Mouse (Mus musculus): ENCODE results near the gene Gm3187. TPM values are rescaled to one million over a fixed set of nuclear protein-coding genes. Genes with fewer than 3 reads are reported as not detected.

Gene Gm3187
- not detected for polyA plus RNA-seq (2014; fragmentation: Illumina TruSeq; extraction: RNeasy Lipid Tissue Mini Kit (QIAGEN cat#74804); ENCODE audit: low read depth, low replicate concordance)

GRCm38 (mm10) chr14:5483907-5484306 lies at the start of gene Gm3187:
TSS of gene Gm3187 (plus strand) at chr14:5484207.

GRCm38 (mm10) chr14:5455367-5455766 lies 28.6 kb upstream of the Gm3187 start, which contains the start of gene Gm3194:
TSS of gene Gm3194 (minus strand) at chr14:5455467.

GRCm38 (mm10) chr14:5477730-5478129 lies 6.3 kb upstream of the Gm3187 start, which contains the start of gene Gm8246:
TSS of gene Gm8246 (minus strand) at chr14:5477830.

GRCm38 (mm10) chr14:5501374-5501773 lies 17.4 kb downstream of the Gm3187 start, which contains the start of gene Gm3488:
TSS of gene Gm3488 (plus strand) at chr14:5501674.

DNA sequence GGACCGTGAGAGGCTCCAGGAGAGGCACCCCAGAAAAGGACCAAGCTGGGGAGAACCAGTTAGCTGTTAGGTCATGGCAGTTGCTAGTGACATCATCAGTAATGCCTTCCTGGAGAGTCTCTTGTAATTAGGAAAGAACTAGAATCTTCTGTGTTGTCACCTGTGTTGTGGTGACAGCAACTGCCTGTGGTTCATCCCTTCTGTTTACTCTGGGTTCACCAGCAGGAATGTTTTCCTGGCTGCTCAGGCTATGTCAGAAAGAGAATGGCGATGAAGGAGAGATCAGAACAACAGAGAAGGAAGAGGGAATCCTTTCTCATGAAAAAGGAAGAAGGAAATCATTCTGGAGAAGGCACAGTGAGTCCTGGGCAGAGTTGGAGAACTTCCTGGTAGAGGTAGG lies 54.2 kb downstream of the Gm3187 start, which contains the start of gene Gm3532:
Gene Gm3532 (plus strand): TSS at position 301 of the 400 bp plus-strand sequence.

Other genes starting within 250 kb of the Gm3187 start
- gene Gm3526, start 223.6 kb upstream of the Gm3187 start, polyA plus RNA-seq (2014; fragmentation: Illumina TruSeq; extraction: RNeasy Lipid Tissue Mini Kit (QIAGEN cat#74804); ENCODE audit: low read depth, low replicate concordance), result not detected
- gene Gm3542, start 149.3 kb upstream of the Gm3187 start, polyA plus RNA-seq (2014; fragmentation: Illumina TruSeq; extraction: RNeasy Lipid Tissue Mini Kit (QIAGEN cat#74804); ENCODE audit: low read depth, low replicate concordance), result not detected
- gene Gm3500, start 95.2 kb upstream of the Gm3187 start, polyA plus RNA-seq (2014; fragmentation: Illumina TruSeq; extraction: RNeasy Lipid Tissue Mini Kit (QIAGEN cat#74804); ENCODE audit: low read depth, low replicate concordance), result not detected
- 0.28 TPM for gene Gm3194, start 28.7 kb upstream of the Gm3187 start, polyA plus RNA-seq (2014; fragmentation: Illumina TruSeq; extraction: RNeasy Lipid Tissue Mini Kit (QIAGEN cat#74804); ENCODE audit: low read depth, low replicate concordance)
- not detected for gene Gm8246, start 6.4 kb upstream of the Gm3187 start, polyA plus RNA-seq (2014; fragmentation: Illumina TruSeq; extraction: RNeasy Lipid Tissue Mini Kit (QIAGEN cat#74804); ENCODE audit: low read depth, low replicate concordance)
- 0.24 TPM for gene Gm3488, start 17.5 kb downstream of the Gm3187 start, polyA plus RNA-seq (2014; fragmentation: Illumina TruSeq; extraction: RNeasy Lipid Tissue Mini Kit (QIAGEN cat#74804); ENCODE audit: low read depth, low replicate concordance)
- gene Gm3532, start 54.3 kb downstream of the Gm3187 start, polyA plus RNA-seq (2014; fragmentation: Illumina TruSeq; extraction: RNeasy Lipid Tissue Mini Kit (QIAGEN cat#74804); ENCODE audit: low read depth, low replicate concordance), result not detected
- not detected for gene Gm8265, start 148.8 kb downstream of the Gm3187 start, polyA plus RNA-seq (2014; fragmentation: Illumina TruSeq; extraction: RNeasy Lipid Tissue Mini Kit (QIAGEN cat#74804); ENCODE audit: low read depth, low replicate concordance)
- gene Gm9603, start 203.2 kb downstream of the Gm3187 start, polyA plus RNA-seq (2014; fragmentation: Illumina TruSeq; extraction: RNeasy Lipid Tissue Mini Kit (QIAGEN cat#74804); ENCODE audit: low read depth, low replicate concordance), result not detected

Measured in kidney, adult 10 weeks (tissue).